Mouse (Mus musculus) heart, postnatal 10 days (tissue): Measurements from ENCODE around the gene Galnt3. TPM values are rescaled to one million over a fixed set of nuclear protein-coding genes. Genes with fewer than 3 reads are reported as not detected.

Experiments
- total RNA-seq, 2 experiments: library from RNA; stranded (reverse); gene quantifications; 2 replicates each; pipeline ENCODE4 v1.2.3; 2021

Gene Galnt3
- total RNA-seq, 2 experiments from 2014 or later = not detected

Other genes starting within 250 kb of the Galnt3 start
- gene Ttc21b, start 131.6 kb upstream of the Galnt3 start, total RNA-seq = 1 to 10 TPM; 4.2 to 5.2 TPM